Comparison of ENCODE assay signal across 9 mouse cellular contexts in the genomic region with DNA sequence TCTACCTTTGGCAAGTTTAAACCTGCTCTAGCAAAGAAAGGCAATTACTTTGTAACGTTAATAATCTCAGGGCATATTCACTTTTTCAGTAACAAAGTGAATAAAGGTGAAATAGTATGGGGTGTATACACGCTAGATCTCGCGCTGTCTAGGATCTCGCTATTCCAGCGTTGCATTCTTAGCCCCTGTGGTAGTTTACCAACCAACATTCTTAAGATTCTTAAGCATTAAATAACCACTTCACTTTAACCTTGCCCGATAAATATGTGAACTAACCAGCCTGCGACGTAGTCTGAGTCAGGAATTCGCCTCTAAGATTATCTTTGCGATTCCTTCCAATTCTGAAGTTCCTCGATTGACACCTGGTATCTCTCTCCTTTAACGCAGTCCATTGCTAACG. TPM values are rescaled to one million over a fixed set of nuclear protein-coding genes. Genes with fewer than 3 reads are reported as not detected.
DNase-seq lines count a peak whose midpoint lies in the region; ATAC-seq lines count a peak whose summit lies in the region.
"Had no signal": no experiment of that assay in that cellular context is flagged by ENCODE, and none has a peak within 500 bp of the region (broad histone marks: within the 10 kb centered on the region; RNA-seq: fewer than 3 reads in every experiment).

No protein-coding gene starts in this region.

- peak overlapping the region; percentile 86 for H3K9ac ChIP-seq in heart, embryonic 11.5 days (ENCODE audit: low read depth, low read length)
- H3K9ac ChIP-seq in forebrain, embryonic 16.5 days (replicated peaks; ENCODE audit: low read depth, low read length) = peak overlapping the region; percentile 71

- H3K27me3 ChIP-seq in heart, embryonic 11.5 days (ENCODE audit: control insufficient read depth, insufficient read depth, low read length) = no peaks in the 10 kb centered on the region
- no peaks in the 10 kb centered on the region for H3K27me3 ChIP-seq in forebrain, embryonic 16.5 days (replicated peaks; ENCODE audit: control insufficient read depth, insufficient read depth, low read length)

- 1% methylated on average over 14 of the region's 14 CpGs for WGBS in heart, embryonic 11.5 days (ENCODE audit: insufficient replicate concordance)
- under 1% methylated on average over 14 of the region's 14 CpGs for WGBS in forebrain, embryonic 16.5 days

- no peak for ATAC-seq in heart, embryonic 11.5 days (replicated peaks; ENCODE audit: insufficient number of reproducible peaks, low FRiP score, low TSS enrichment)
- ATAC-seq in forebrain, embryonic 16.5 days = no peak

- peak overlapping the region; percentile 86 for H3K4me2 ChIP-seq in heart, embryonic 11.5 days
- peak overlapping the region; percentile 92 for H3K4me2 ChIP-seq in forebrain, embryonic 16.5 days (ENCODE audit: low read length)

- H3K36me3 ChIP-seq in heart, embryonic 11.5 days (ENCODE audit: control insufficient read depth, insufficient read depth, low read length) = no peaks in the 10 kb centered on the region
- H3K36me3 ChIP-seq in forebrain, embryonic 16.5 days (ENCODE audit: control insufficient read depth, insufficient read depth) = no peaks in the 10 kb centered on the region

- peak overlapping the region; percentile 84 for H3K27ac ChIP-seq in heart, embryonic 11.5 days (ENCODE audit: low read depth, low read length)
- H3K27ac ChIP-seq in forebrain, embryonic 16.5 days (ENCODE audit: low read length) = no peak overlapping the region

- peak overlapping the region; percentile 56 for H3K4me3 ChIP-seq in heart, embryonic 11.5 days (ENCODE audit: low read depth, low read length)
- peak overlapping the region; percentile 75 for H3K4me3 ChIP-seq in forebrain, embryonic 16.5 days (replicated peaks; ENCODE audit: low read length)

- no peak for DNase-seq in heart, adult 9 months (ENCODE audit: low spot score in 2 of 2)
- peak; percentile 47 for DNase-seq in ES-CJ7 (ENCODE audit: low read depth, low spot score)
- DNase-seq in lung, postnatal 25 days (ENCODE audit: low spot score) = peak; percentile 48
- no peak for DNase-seq in layer of hippocampus, postnatal 36 days
- DNase-seq in left cerebral cortex, postnatal 25 days (ENCODE audit: low spot score in 2 of 2) = no peak
- no peak for DNase-seq in frontal cortex, postnatal 36 days (ENCODE audit: low spot score in 2 of 2)

- H3K9me3 ChIP-seq in heart, embryonic 11.5 days (replicated peaks; ENCODE audit: control insufficient read depth, low read length) = no peaks in the 10 kb centered on the region
- H3K9me3 ChIP-seq in forebrain, embryonic 16.5 days (ENCODE audit: control insufficient read depth, low read length) = no peaks in the 10 kb centered on the region

- intact Hi-C loops in left cerebral cortex, postnatal 25 days (cut with DNase I) = loop anchor here (5.0 kb wide), 1 partner anchor 46 kb away; a partner anchor contains a TSS

- H3K4me1 ChIP-seq in heart, embryonic 11.5 days (ENCODE audit: control insufficient read depth, insufficient read depth, low read length) = peaks cover 40% of the 10 kb centered on the region
- H3K4me1 ChIP-seq in forebrain, embryonic 16.5 days (replicated peaks; ENCODE audit: control insufficient read depth, insufficient read depth, low read length) = peaks cover 18% of the 10 kb centered on the region

RNA-seq across cellular contexts. Expression of a gene that starts 1.1 kb away (rescaled TPM):
- 9.7 and 12.1 TPM in 2 replicates for polyA plus RNA-seq in heart, embryonic 11.5 days (2014; fragmentation: Nextera tagmentation; extraction: Ambion mirVana)
- polyA plus RNA-seq in forebrain, embryonic 16.5 days (2015; fragmentation: Nextera tagmentation; extraction: Ambion mirVana) = 8.3 and 8.7 TPM in 2 replicates
- total RNA-seq in layer of hippocampus, postnatal 36 days (2021) = 10 to 100 TPM; 34.2 to 34.8 TPM
- total RNA-seq in left cerebral cortex, postnatal 25 days (2021) = 10 to 100 TPM; 32.7 to 37.5 TPM

RNA-seq across cellular contexts. Expression of a gene that starts 44.0 kb away (rescaled TPM):
- polyA plus RNA-seq in heart, embryonic 11.5 days (2014; fragmentation: Nextera tagmentation; extraction: Ambion mirVana) = 0.08 and 0.14 TPM in 2 replicates
- polyA plus RNA-seq in forebrain, embryonic 16.5 days (2015; fragmentation: Nextera tagmentation; extraction: Ambion mirVana) = 25.3 and 28.6 TPM in 2 replicates
- 100 to 1,000 TPM; 227 TPM for total RNA-seq in layer of hippocampus, postnatal 36 days (2021)
- total RNA-seq in left cerebral cortex, postnatal 25 days (2021) = 100 to 1,000 TPM; 191 to 198 TPM
- total RNA-seq: neutrophil, adult 5-6 weeks had no signal

Comparison
In these comparisons a context has a peak if more than half of its experiments do, and no peak if none do; other contexts are left out.
1. DNase-seq: peak in ES-CJ7 (single experiment) and lung, postnatal 25 days (single experiment); none in heart, adult 9 months (0 of 2), layer of hippocampus, postnatal 36 days (0 of 2), left cerebral cortex, postnatal 25 days (0 of 2) and frontal cortex, postnatal 36 days (0 of 2).